Mouse (Mus musculus) liver, embryonic 14.5 days (tissue): ENCODE results near the gene Glis2. TPM values are rescaled to one million over a fixed set of nuclear protein-coding genes. Genes with fewer than 3 reads are reported as not detected.
"Not testable (repeated sequence)": the region's sequence is repeated elsewhere in the genome, so short reads cannot be mapped to it uniquely, and the experiment has no call there.

Source experiments
- ATAC-seq: fragments of 200-750 bp; cut with Nextera tagmentation; 2 replicates; pipeline ENCODE4 v1.8.0; 2017; ENCODE audit warnings: moderate number of reproducible peaks, mild to moderate bottlenecking, moderate library complexity; ENCODE audit not compliant: insufficient read depth
- DNase-seq, 3 experiments: peaks; one replicate each; pipeline ENCODE4 v3.0.0-alpha.2; 2012 to 2013; ENCODE audit warnings: low read depth in 3 of 3, low spot score in 3 of 3
- H3K27ac ChIP-seq: fragments of 300-500 bp; sonication (generic); 2 replicates; pipeline ENCODE4 v1.5.1; 2014; ENCODE audit warnings: moderate library complexity, mild to moderate bottlenecking, control low read depth, inconsistent platforms
- H3K27me3 ChIP-seq: fragments of 300-500 bp; sonication (generic); 2 replicates; pipeline ENCODE4 v1.6.1; 2014; ENCODE audit warnings: mild to moderate bottlenecking, low read length, moderate library complexity; ENCODE audit not compliant: control insufficient read depth, insufficient read depth
- H3K36me3 ChIP-seq: fragments of 300-500 bp; sonication (generic); replicated peaks from 2 replicates; pipeline ENCODE4 v1.6.1; 2014; ENCODE audit warnings: low read depth; ENCODE audit not compliant: control insufficient read depth, insufficient read depth
- H3K4me1 ChIP-seq, 2 experiments: fragments of 200-500 bp in 1 of 2; fragments of 300-500 bp in 1 of 2; sonication (generic) in 1 of 2; replicated peaks; 2 replicates each; pipeline ENCODE4 v1.6.1; 2012 to 2014; ENCODE audit warnings: antibody characterized with exemption in 1 of 2, inconsistent platforms in 1 of 2, low read length in 1 of 2; ENCODE audit not compliant: control insufficient read depth in 2 of 2, insufficient read depth in 2 of 2
- H3K4me2 ChIP-seq: fragments of 300-500 bp; sonication (generic); 2 replicates; pipeline ENCODE4 v1.6.1; 2014; ENCODE audit warnings: low read depth, mild to moderate bottlenecking, control low read depth, moderate library complexity
- H3K4me3 ChIP-seq, 2 experiments: fragments of 200-500 bp in 1 of 2; fragments of 300-500 bp in 1 of 2; sonication (generic) in 1 of 2; 2 replicates each; pipeline ENCODE4 v1.5.1; 2012 to 2014; ENCODE audit warnings: low read depth in 2 of 2, low read length in 2 of 2, mild to moderate bottlenecking in 2 of 2, control low read depth in 1 of 2, inconsistent platforms in 1 of 2, moderate library complexity in 1 of 2; ENCODE audit not compliant: insufficient read depth in 1 of 2
- H3K9ac ChIP-seq: fragments of 300-500 bp; sonication (generic); replicated peaks from 2 replicates; pipeline ENCODE4 v1.6.1; 2014; ENCODE audit warnings: mild to moderate bottlenecking, control low read depth, moderate library complexity
- H3K9me3 ChIP-seq: fragments of 300-500 bp; sonication (generic); 2 replicates; pipeline ENCODE4 v1.6.1; 2016; ENCODE audit warnings: low read length, mixed read lengths; ENCODE audit not compliant: control insufficient read depth
- CTCF ChIP-seq: IDR thresholded peaks from 2 replicates; pipeline ENCODE4 v1.5.1; 2016; ENCODE audit warnings: antibody characterized with exemption, low read depth, control low read depth
- EP300 ChIP-seq: IDR thresholded peaks from 2 replicates; pipeline ENCODE4 v1.6.1; 2016; ENCODE audit warnings: antibody characterized with exemption, low read depth
- WGBS: fragments of 180-500 bp; shearing (Covaris S2); extraction: QIAGEN DNeasy Blood & Tissue Kit; methylation state at CpG from one replicate; pipeline ENCODE4 v1.1.7; 2014; ENCODE audit not compliant: insufficient replicate concordance; 5-methylcytosine and 5-hydroxymethylcytosine counted together
- polyA plus RNA-seq, 2 experiments: library from polyadenylated mRNA; depleted of rRNA in 1 of 2; stranded (reverse) in 1 of 2; unstranded in 1 of 2; fragments of >200 nt; fragmentation: Nextera tagmentation in 1 of 2; extraction: Ambion mirVana in 1 of 2; gene quantifications; 2 replicates each; pipeline versions ENCODE4 v1.2.1 to v1.2.3; 2012 to 2014

Gene Glis2
- polyA plus RNA-seq, 2 experiments: 1.7 to 2.8 TPM

GRCm38 (mm10) chr16:4578630-4579029, 15.9 kb upstream of the Glis2 start:
- ATAC-seq: no peak
- DNase-seq: no peak

GRCm38 (mm10) chr16:4581179-4581578, 13.3 kb upstream of the Glis2 start:
- H3K27ac ChIP-seq, H3K9me3 ChIP-seq, H3K36me3 ChIP-seq, H3K4me3 ChIP-seq, DNase-seq, H3K9ac ChIP-seq, H3K27me3 ChIP-seq, H3K4me2 ChIP-seq, ATAC-seq: not testable (repeated sequence)
- H3K4me1 ChIP-seq: peaks cover 7 to 18% of the 10 kb centered on the region in 2 experiments
- WGBS: 78% methylated on average over 3 of the region's 4 CpGs

More at GRCm38 (mm10) chr16:4578630-4579029, 15.9 kb upstream of the Glis2 start:
- Histone ChIP-seq H3K36me3 (no peaks in the 10 kb centered on the region), H3K4me2 (no peak overlapping the region), H3K9me3 (no peaks in the 10 kb centered on the region), H3K4me1 (peaks cover 0 to 3% of the 10 kb centered on the region in 2 experiments; a peak in 2 of 4 replicates), H3K4me3 (no peak overlapping the region), H3K9ac (no peak overlapping the region), H3K27me3 (no peaks in the 10 kb centered on the region), H3K27ac (no peak overlapping the region)
- TF ChIP-seq EP300 (no peak), CTCF (no peak)
- 23% methylated on average over 7 of the region's 7 CpGs for WGBS

GRCm38 (mm10) chr16:4583807-4584206, 10.7 kb upstream of the Glis2 start:
- Histone ChIP-seq H3K9me3 (no peaks in the 10 kb centered on the region), H3K27ac (no peak overlapping the region), H3K27me3 (no peaks in the 10 kb centered on the region), H3K4me2 (peak overlapping the region; percentile 15; the same call in 1 of the 2 replicates), H3K4me1 (peaks cover 16 to 31% of the 10 kb centered on the region in 2 experiments), H3K4me3 (no peak overlapping the region), H3K9ac (no peak overlapping the region), H3K36me3 (no peaks in the 10 kb centered on the region)
- WGBS: 12% methylated on average over 3 of the region's 3 CpGs
- TF ChIP-seq EP300 (no peak), CTCF (no peak)
- no peak for ATAC-seq
- no peak for DNase-seq

GRCm38 (mm10) chr16:4584438-4584837, 10.1 kb upstream of the Glis2 start:
- DNase-seq (no peak), ATAC-seq (no peak)
- no peaks in the 10 kb centered on the region for H3K36me3 ChIP-seq
- H3K27ac ChIP-seq: no peak overlapping the region
- no peak for TF ChIP-seq EP300
- no peak for TF ChIP-seq CTCF
- WGBS: 45% methylated on average over 5 of the region's 5 CpGs
- H3K9ac ChIP-seq: no peak overlapping the region
- H3K4me2 ChIP-seq: peak overlapping the region; percentile 15; the same call in 1 of the 2 replicates
- H3K4me1 ChIP-seq: peaks cover 16 to 31% of the 10 kb centered on the region in 2 experiments
- no peak overlapping the region for H3K4me3 ChIP-seq
- H3K9me3 ChIP-seq: no peaks in the 10 kb centered on the region
- no peaks in the 10 kb centered on the region for H3K27me3 ChIP-seq

- Histone ChIP-seq H3K4me2 (peak overlapping the region; percentile 83), H3K36me3 (no peaks in the 10 kb centered on the region), H3K27me3 (no peaks in the 10 kb centered on the region), H3K9me3 (no peaks in the 10 kb centered on the region), H3K27ac (peak overlapping the region; percentile 45), H3K9ac (peak overlapping the region; percentile 70), H3K4me1 (peaks cover 16 to 31% of the 10 kb centered on the region in 2 experiments), H3K4me3 (peak overlapping the region; percentile 57 to 68)
- WGBS: 6% methylated on average over 14 of the region's 14 CpGs
- ATAC-seq (peak; percentile 10; the same call in 1 of the 2 replicates), DNase-seq (no peak)
- TF ChIP-seq EP300: no peak
- TF ChIP-seq CTCF: no peak
These were observed 8.6 kb upstream of the Glis2 start for GRCm38 (mm10) chr16:4585642-4586530.
